Mouse (Mus musculus): ENCODE results near the gene Taok3. TPM values are rescaled to one million over a fixed set of nuclear protein-coding genes. Genes with fewer than 3 reads are reported as not detected.

Gene Taok3
- polyA plus RNA-seq, 1 experiment = not detected

DNA sequence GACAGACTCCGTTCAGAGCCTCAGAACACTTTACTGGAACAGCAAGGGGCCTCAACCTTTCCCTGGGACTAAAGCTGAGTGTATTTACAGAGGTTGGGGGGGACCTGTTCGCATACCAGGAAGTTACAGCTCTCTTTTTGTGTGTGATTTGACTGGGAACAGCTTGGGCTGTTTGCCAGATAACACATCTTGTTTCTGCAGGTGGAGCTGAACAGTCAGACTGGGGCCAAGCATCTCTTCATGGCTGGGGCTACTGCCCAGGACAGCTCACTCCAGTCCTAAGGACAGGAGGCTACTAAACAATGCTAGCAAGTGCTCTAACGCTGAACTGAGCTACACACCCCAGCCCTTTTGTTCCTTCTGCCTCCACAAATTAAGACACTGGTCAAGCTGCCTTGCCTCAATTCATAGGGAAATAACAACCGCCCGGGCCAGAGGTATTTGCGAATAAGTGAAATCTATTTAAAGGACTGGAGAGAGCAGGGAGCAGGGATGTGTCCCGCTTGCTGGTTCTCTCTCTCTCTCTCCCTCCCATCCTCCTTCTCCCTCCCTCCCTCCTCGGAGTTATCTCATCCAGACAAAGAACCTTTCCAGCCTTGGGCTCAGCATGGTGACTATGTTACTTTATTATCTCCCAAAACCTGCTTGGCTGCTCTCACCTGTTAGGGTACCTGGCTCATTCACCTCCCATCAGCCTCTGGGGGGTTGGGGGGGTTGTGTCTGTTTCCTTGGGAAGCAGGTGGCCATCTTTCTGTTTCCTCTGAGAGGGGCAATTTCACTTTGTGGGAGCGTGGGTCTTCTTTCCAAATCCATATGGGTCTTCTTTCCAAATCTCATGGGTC lies 194.9 kb downstream of the Taok3 start:
- no peak for TF ChIP-seq CTCF (IDR thresholded peaks at IDR 0.05; ENCODE audit: insufficient read depth, low read depth, low read length)
- no peak for TF ChIP-seq POLR2A (IDR thresholded peaks at IDR 0.05; ENCODE audit: insufficient read depth, low read depth, low read length)
- 33% methylated on average over 9 of the region's 9 CpGs for WGBS
- no peak overlapping the region for H3K4me3 ChIP-seq (ENCODE audit: insufficient read depth, low read depth, low read length)
- no peak overlapping the region for H3K27ac ChIP-seq (ENCODE audit: insufficient read depth, low read depth, low read length)
- H3K4me1 ChIP-seq (ENCODE audit: control insufficient read depth, insufficient read depth, low read length) = peaks cover 11% of the 10 kb centered on the region

DNA sequence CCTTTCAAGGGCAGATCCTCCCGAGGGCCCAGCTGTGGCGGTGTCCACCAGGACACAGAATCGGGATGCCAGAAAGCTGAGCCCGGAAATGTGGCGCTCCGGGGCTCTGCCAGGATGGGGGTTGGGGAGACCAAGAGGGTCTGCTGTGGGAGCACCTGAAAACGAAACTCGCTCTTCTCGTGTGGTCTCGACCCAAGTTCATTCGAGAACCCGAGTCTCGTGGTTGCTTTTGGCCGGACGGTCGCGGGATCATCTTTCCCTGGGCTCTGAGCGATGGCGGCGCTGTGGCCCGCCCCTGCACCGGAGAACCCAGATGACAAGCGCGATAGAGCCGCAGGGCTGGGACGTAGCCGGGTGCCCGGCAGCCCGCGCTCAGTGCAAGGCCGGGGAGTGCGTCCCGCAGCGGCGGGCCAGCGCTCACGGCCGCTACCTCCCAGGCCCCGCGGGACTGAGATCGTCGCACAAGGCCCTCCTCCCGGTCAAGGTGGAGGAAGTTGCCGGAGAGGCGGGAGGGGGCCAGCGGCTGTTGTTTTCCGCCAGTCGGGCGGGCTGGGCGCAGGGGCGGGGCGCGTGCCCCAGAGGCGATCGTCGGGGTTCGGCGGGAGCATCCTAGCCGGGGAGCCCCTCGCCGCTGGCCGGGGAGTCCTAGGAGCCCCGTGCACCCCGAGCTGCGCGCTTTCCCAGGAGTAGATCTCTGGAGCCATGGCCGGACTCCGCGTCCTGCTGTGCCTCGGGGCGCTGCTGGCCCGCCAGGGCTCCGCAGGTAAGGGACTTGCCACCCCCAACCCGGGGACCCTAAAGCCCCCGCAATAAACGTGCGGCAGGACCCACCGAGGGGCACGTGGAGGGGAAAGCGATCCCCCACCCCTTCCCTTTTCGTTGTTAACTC lies 199.1 kb downstream of the Taok3 start, which contains the start of gene Vsig10:
Gene Vsig10, plus strand, starts transcription at position 343 of the 889 bp plus-strand sequence.
- under 1% methylated on average over 81 of the region's 81 CpGs for WGBS
- H3K4me3 ChIP-seq (ENCODE audit: insufficient read depth, low read depth, low read length) = peak within 1 kb of the TSS; percentile 68
- no peak within 1 kb of the TSS; the same call in 1 of the 2 replicates for H3K27ac ChIP-seq (ENCODE audit: insufficient read depth, low read depth, low read length)
- peaks cover 11% of the 10 kb centered on the region for H3K4me1 ChIP-seq (ENCODE audit: control insufficient read depth, insufficient read depth, low read length)
- TF ChIP-seq POLR2A (IDR thresholded peaks at IDR 0.05; ENCODE audit: insufficient read depth, low read depth, low read length) (no peak), CTCF (IDR thresholded peaks at IDR 0.05; ENCODE audit: insufficient read depth, low read depth, low read length) (no peak)

DNA sequence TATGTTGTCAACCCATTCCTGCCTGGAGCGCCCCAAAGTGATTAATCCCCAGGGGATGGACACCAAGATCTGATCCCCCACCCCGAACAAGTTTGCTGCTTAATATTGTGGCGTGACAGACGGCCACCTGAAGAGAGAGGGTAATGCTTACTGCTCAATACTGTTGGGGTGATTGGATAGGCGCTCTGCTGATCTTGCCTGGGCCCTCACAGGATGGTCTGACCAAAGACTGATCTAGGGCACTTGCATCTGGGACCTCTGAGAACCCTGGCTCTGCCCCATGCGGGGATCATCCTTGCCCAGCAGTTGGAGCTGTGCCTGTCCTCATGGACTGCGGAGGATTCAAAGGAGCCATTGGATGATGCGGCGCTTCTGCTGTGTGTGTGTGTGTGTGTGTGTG lies 203.8 kb downstream of the Taok3 start:
- 92% methylated on average over 9 of the region's 9 CpGs for WGBS
- no peak overlapping the region for H3K4me3 ChIP-seq (ENCODE audit: insufficient read depth, low read depth, low read length)
- TF ChIP-seq CTCF (IDR thresholded peaks at IDR 0.05; ENCODE audit: insufficient read depth, low read depth, low read length) (no peak), POLR2A (IDR thresholded peaks at IDR 0.05; ENCODE audit: insufficient read depth, low read depth, low read length) (no peak)
- H3K27ac ChIP-seq (ENCODE audit: insufficient read depth, low read depth, low read length) = no peak overlapping the region
- peaks cover 8% of the 10 kb centered on the region for H3K4me1 ChIP-seq (ENCODE audit: control insufficient read depth, insufficient read depth, low read length)

Other genes starting within 250 kb of the Taok3 start
- 131 TPM in 1 of 2 replicates, not detected in the other for gene Suds3, start 4.0 kb upstream of the Taok3 start, polyA plus RNA-seq (2012; ENCODE audit: insufficient read depth, insufficient read length, low replicate concordance, missing spikeins)
- not detected in 2 replicates for gene Pebp1, start 167.5 kb downstream of the Taok3 start, polyA plus RNA-seq (2012; ENCODE audit: insufficient read depth, insufficient read length, low replicate concordance, missing spikeins)
- not detected in 2 replicates for gene Vsig10, start 199.0 kb downstream of the Taok3 start, polyA plus RNA-seq (2012; ENCODE audit: insufficient read depth, insufficient read length, low replicate concordance, missing spikeins)
- not detected in 2 replicates for gene Wsb2, start 237.2 kb downstream of the Taok3 start, polyA plus RNA-seq (2012; ENCODE audit: insufficient read depth, insufficient read length, low replicate concordance, missing spikeins)

Data from olfactory bulb, adult 2 months (tissue).